Mouse (Mus musculus): ENCODE measurements around the gene Ndufv1. TPM values are rescaled to one million over a fixed set of nuclear protein-coding genes. Genes with fewer than 3 reads are reported as not detected.
"Not testable (repeated sequence)": the region's sequence is repeated elsewhere in the genome, so short reads cannot be mapped to it uniquely, and the experiment has no call there.

The Ndufv1 gene
- total RNA-seq, 2 experiments from 2014 or later, result 242 to 257 TPM

DNA sequence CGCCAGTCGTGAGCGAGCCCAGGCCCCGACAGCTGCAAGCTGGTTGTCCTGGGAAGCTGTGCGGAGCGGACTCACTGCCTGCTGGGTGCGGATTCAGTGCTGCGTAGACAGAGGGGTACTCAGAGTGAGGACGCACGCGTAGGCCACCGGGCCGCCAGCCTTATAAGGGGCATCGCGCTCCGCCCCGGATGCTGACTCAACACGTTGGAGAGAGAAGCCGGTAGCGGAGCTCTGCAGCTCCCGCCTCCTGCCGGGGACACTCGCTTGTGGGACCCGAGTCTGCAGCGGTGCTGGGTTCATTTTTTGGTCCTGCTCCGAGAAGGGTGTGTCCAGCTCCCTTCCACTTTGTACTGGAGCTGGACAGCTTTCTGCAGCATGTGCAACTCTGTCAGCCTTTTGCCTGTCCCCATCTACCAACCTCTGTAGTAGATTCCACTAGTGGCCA is 25.2 kb upstream of the Ndufv1 start, which contains the start of gene Gstp1:
Gene Gstp1, minus strand, starts transcription at position 198 of the 445 bp plus-strand sequence.
- DNase-seq (ENCODE audit: extremely low spot score in 1 of 2, low spot score in 2 of 2), result peak; percentile 87 to 88
- intact Hi-C loops (cut with DNase I), result no loop called here
- peak; percentile 28 for TF ChIP-seq CTCF (IDR thresholded peaks at IDR 0.05)
- peak within 1 kb of the TSS; percentile 88 for H3K27ac ChIP-seq
- H3K4me3 ChIP-seq, result peak within 1 kb of the TSS; percentile 73

- peak overlapping the region; percentile 88 for H3K27ac ChIP-seq
- intact Hi-C loops (cut with DNase I); DNase-seq (ENCODE audit: extremely low spot score in 1 of 2, low spot score in 2 of 2): not testable (repeated sequence)
- peak overlapping the region; percentile 73 for H3K4me3 ChIP-seq
These were observed 24.7 kb upstream of the Ndufv1 start for GRCm38 (mm10) chr19:4037154-4037787.

DNA sequence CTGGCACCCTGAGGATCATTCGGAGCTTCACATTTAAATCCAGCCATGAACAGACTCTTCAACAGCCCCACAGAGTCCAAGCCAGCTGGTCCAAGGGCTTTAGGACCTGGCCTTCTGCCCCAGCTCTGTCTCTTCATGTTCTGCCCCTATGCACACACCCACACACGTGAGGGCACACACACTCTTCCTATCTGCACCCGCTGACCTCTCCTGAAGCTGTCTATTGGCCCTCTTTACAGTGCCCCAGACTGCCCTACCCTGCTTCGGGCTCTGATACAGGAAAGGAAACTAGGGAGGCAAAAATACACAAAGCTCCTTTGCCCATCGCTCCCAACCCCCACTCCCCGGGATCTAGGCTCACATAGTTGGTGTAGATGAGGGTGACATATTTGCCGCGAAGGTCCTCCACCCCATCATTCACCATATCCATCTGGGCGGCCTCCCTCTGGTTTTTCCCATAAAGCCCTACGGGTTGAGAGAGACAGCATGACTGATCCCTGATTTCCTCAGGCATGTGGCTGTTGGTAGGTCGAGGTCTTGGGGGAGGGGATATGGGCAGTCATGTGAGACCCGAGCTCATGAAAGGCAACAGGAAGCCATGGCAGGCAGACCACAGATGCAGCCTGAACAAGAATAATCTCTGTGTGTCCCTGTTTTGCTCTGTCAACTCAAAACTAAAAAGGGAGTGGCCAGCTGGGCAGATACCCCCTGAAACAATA is 23.9 kb upstream of the Ndufv1 start:
- TF ChIP-seq CTCF (IDR thresholded peaks at IDR 0.05), result no peak
- no peak overlapping the region for H3K27ac ChIP-seq

DNA sequence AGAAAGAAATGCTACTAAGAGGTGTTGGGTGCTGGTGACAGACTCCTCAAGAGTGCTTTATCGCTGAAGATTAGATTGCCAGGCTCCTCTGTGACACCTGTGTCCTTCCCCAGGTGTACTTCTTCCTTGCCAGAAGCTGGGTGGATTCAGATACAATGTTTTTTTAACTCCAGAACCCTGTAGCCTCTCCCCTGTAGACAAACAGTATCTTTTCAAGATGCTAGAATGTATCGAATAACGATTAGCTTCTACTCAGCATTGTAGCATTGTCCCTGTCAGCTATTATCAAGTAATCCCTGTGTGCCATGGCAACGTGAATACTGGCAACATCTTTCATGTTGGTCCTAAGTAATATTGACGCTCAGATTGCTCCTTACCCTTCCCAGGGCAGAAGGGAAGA is 21.1 kb upstream of the Ndufv1 start:
- H3K27ac ChIP-seq, result no peak overlapping the region
- DNase-seq (ENCODE audit: extremely low spot score in 1 of 2, low spot score in 2 of 2), result no peak
- no peak for TF ChIP-seq CTCF (IDR thresholded peaks at IDR 0.05)
- intact Hi-C loops (cut with DNase I), result no loop called here
- H3K4me3 ChIP-seq, result no peak overlapping the region

More for the DNA sequence above, 23.9 kb upstream of the Ndufv1 start:
- DNase-seq (ENCODE audit: extremely low spot score in 1 of 2, low spot score in 2 of 2), result no peak
- H3K4me3 ChIP-seq, result 0 out of 2 replicates have a peak overlapping the region, but pooled peaks have one; percentile 9
- intact Hi-C loops (cut with DNase I), result no loop called here

- DNase-seq (ENCODE audit: extremely low spot score in 1 of 2, low spot score in 2 of 2), result no peak
- TF ChIP-seq CTCF (IDR thresholded peaks at IDR 0.05), result no peak
- H3K4me3 ChIP-seq, result no peak overlapping the region
- no peak overlapping the region for H3K27ac ChIP-seq
- intact Hi-C loops (cut with DNase I), result no loop called here
These were observed 20.7 kb upstream of the Ndufv1 start for GRCm38 (mm10) chr19:4033298-4033697.

GRCm38 (mm10) chr19:4032668-4033067 is 20.1 kb upstream of the Ndufv1 start:
- DNase-seq (ENCODE audit: extremely low spot score in 1 of 2, low spot score in 2 of 2), result no peak
- H3K27ac ChIP-seq, result no peak overlapping the region
- TF ChIP-seq CTCF (IDR thresholded peaks at IDR 0.05), result no peak
- intact Hi-C loops (cut with DNase I), result no loop called here
- H3K4me3 ChIP-seq, result no peak overlapping the region

GRCm38 (mm10) chr19:4027576-4027975 is 15.0 kb upstream of the Ndufv1 start:
- H3K27ac ChIP-seq, result peak overlapping the region; percentile 55; the same call in 1 of the 2 replicates
- no peak for DNase-seq (ENCODE audit: extremely low spot score in 1 of 2, low spot score in 2 of 2)
- no peak for TF ChIP-seq CTCF (IDR thresholded peaks at IDR 0.05)
- no peak overlapping the region for H3K4me3 ChIP-seq
- intact Hi-C loops (cut with DNase I), result no loop called here

DNA sequence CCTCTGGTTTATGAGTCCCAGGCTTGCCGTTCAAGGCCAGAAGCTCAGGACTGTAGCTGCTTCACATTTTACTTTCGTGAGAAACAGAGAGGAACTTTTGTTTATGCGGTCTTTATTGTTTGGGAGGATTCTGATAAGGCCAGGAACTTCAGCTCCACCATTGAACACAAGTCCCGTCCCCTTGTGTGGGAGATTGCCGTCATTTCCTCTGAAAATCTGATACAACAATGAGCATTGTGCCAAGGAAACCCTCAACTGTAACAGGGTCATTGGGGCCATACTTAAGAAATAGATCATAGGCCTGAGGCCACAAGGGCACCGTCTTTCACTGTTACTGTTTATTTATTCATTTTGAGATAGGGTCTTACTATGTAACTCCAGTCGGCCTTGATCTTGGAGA is 10.6 kb upstream of the Ndufv1 start:
- Histone ChIP-seq H3K27ac (no peak overlapping the region), H3K4me3 (no peak overlapping the region)
- DNase-seq (ENCODE audit: extremely low spot score in 1 of 2, low spot score in 2 of 2), result no peak
- intact Hi-C loops (cut with DNase I), result no loop called here
- no peak for TF ChIP-seq CTCF (IDR thresholded peaks at IDR 0.05)

GRCm38 (mm10) chr19:4018743-4019583 is 6.4 kb upstream of the Ndufv1 start:
- TF ChIP-seq CTCF (IDR thresholded peaks at IDR 0.05), result peak; percentile 91
- DNase-seq (ENCODE audit: extremely low spot score in 1 of 2, low spot score in 2 of 2), result peak; percentile 68 to 75
- H3K27ac ChIP-seq, result peak overlapping the region; percentile 53; the same call in 1 of the 2 replicates
- no peak overlapping the region for H3K4me3 ChIP-seq
- intact Hi-C loops (cut with DNase I), result loop anchor here (1.0 to 5.0 kb wide), 3 partner anchors 29 to 208 kb away; partner anchors contain the start of gene Gpr152

DNA sequence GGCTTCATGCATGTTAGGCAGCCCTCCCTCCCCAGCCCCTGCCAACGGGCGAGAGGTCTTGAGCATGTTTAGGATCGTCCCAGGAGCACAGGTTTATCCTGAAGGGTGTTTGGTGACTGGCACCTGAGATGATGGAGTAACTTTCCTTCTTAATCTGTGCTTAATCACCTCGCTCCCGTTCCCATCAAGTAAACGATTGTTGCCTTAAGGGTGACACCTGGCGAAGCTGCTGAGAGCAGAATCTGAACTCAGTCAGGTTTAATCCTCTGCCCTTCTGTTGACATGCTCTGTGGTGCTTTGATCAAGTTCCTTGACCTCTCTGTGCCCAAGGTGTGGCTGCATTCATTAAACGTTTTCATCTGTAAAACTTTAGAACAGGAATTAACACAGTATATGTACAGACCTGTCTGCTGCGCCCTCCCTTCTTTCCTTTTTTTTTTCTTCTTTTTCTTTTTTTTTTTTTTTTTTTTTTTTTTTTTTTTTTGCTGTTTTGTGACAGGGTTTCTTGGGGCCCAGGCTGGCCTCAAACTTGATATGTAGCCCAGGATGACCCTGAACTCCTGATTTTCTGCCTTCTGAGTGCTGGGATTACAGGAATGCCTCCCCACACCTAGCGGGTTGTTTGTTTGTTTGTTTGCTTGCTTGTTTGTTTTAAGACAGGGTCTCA is 5.4 kb upstream of the Ndufv1 start:
- intact Hi-C loops (cut with DNase I), result loop anchor here (5.0 kb wide), 2 partner anchors 119 to 209 kb away; partner anchors contain the start of gene Gpr152
- no peak overlapping the region for H3K27ac ChIP-seq
- DNase-seq (ENCODE audit: extremely low spot score in 1 of 2, low spot score in 2 of 2), result no peak
- no peak overlapping the region for H3K4me3 ChIP-seq
- no peak for TF ChIP-seq CTCF (IDR thresholded peaks at IDR 0.05)

GRCm38 (mm10) chr19:4015635-4016034 is 3.0 kb upstream of the Ndufv1 start:
- intact Hi-C loops (cut with DNase I), result loop anchor here (5.0 kb wide), 2 partner anchors 122 to 212 kb away; partner anchors contain the start of gene Gpr152
- H3K27ac ChIP-seq, result no peak overlapping the region
- TF ChIP-seq CTCF (IDR thresholded peaks at IDR 0.05), result no peak
- H3K4me3 ChIP-seq, result no peak overlapping the region
- no peak for DNase-seq (ENCODE audit: extremely low spot score in 1 of 2, low spot score in 2 of 2)
